Mouse (Mus musculus) stomach, postnatal 0 days (tissue): Measurements from ENCODE around the gene Mrpl54.

Source experiments
- CTCF ChIP-seq: IDR thresholded peaks from 2 replicates; pipeline ENCODE4 v1.5.1; 2016; ENCODE audit warnings: antibody characterized with exemption, low read depth, mild to moderate bottlenecking, moderate library complexity
- EP300 ChIP-seq: optimal IDR thresholded peaks from 2 replicates; pipeline ENCODE3; 2016; ENCODE audit warnings: antibody characterized with exemption

GRCm38 (mm10) chr10:81299585-81300351 is 33.0 kb upstream of the Mrpl54 start:
- TF ChIP-seq CTCF (no peak), EP300 (no peak)
